Mouse (Mus musculus): ENCODE data around the gene Ifitm1.
"Not testable (repeated sequence)": the region's sequence is repeated elsewhere in the genome, so short reads cannot be mapped to it uniquely, and the experiment has no call there.

Gene Ifitm1

GRCm38 (mm10) chr7:140974940-140975339, 7.9 kb downstream of the Ifitm1 start:
- no peak for DNase-seq (ENCODE audit: low read depth, low spot score)

GRCm38 (mm10) chr7:140975465-140975864, 8.4 kb downstream of the Ifitm1 start:
- no peak for DNase-seq (ENCODE audit: low read depth, low spot score)

- not testable (repeated sequence) for DNase-seq (ENCODE audit: low read depth, low spot score)
These were observed 9.7 kb downstream of the Ifitm1 start for GRCm38 (mm10) chr7:140976720-140977119.

GRCm38 (mm10) chr7:140981704-140982103, 14.7 kb downstream of the Ifitm1 start:
- no peak for DNase-seq (ENCODE audit: low read depth, low spot score)

- no peak for DNase-seq (ENCODE audit: low read depth, low spot score)
These were observed 15.9 kb downstream of the Ifitm1 start for GRCm38 (mm10) chr7:140982971-140983370.

- no peak for DNase-seq (ENCODE audit: low read depth, low spot score)
These were observed 20.4 kb downstream of the Ifitm1 start for GRCm38 (mm10) chr7:140987182-140988138.

- DNase-seq (ENCODE audit: low read depth, low spot score) = no peak
These were observed 22.0 kb downstream of the Ifitm1 start for GRCm38 (mm10) chr7:140989022-140989421.

GRCm38 (mm10) chr7:140990185-140990584, 23.2 kb downstream of the Ifitm1 start:
- no peak for DNase-seq (ENCODE audit: low read depth, low spot score)

- DNase-seq (ENCODE audit: low read depth, low spot score) = no peak
These were observed 23.6 kb downstream of the Ifitm1 start for GRCm38 (mm10) chr7:140990622-140991021.

GRCm38 (mm10) chr7:140991117-140991689, 24.2 kb downstream of the Ifitm1 start:
- no peak for DNase-seq (ENCODE audit: low read depth, low spot score)

- no peak for DNase-seq (ENCODE audit: low read depth, low spot score)
These were observed 30.8 kb downstream of the Ifitm1 start for GRCm38 (mm10) chr7:140997817-140998216.

GRCm38 (mm10) chr7:140998853-140999700, 32.1 kb downstream of the Ifitm1 start:
- DNase-seq (ENCODE audit: low read depth, low spot score) = no peak

GRCm38 (mm10) chr7:141000881-141001708, 34.1 kb downstream of the Ifitm1 start:
- DNase-seq (ENCODE audit: low read depth, low spot score) = no peak

- DNase-seq (ENCODE audit: low read depth, low spot score) = no peak
These were observed 36.4 kb downstream of the Ifitm1 start for GRCm38 (mm10) chr7:141003248-141004010.

- DNase-seq (ENCODE audit: low read depth, low spot score) = no peak
These were observed 39.4 kb downstream of the Ifitm1 start for GRCm38 (mm10) chr7:141006446-141006845.

- DNase-seq (ENCODE audit: low read depth, low spot score) = no peak
These were observed 39.9 kb downstream of the Ifitm1 start for GRCm38 (mm10) chr7:141006914-141007313.

- DNase-seq (ENCODE audit: low read depth, low spot score) = peak; percentile 29
These were observed 41.3 kb downstream of the Ifitm1 start for GRCm38 (mm10) chr7:141008312-141008761.

- peak; percentile 86 for DNase-seq (ENCODE audit: low read depth, low spot score)
These were observed 42.1 kb downstream of the Ifitm1 start for GRCm38 (mm10) chr7:141008938-141009660.

GRCm38 (mm10) chr7:141009665-141010064, 42.6 kb downstream of the Ifitm1 start:
- no peak for DNase-seq (ENCODE audit: low read depth, low spot score)

Measured in skeletal muscle tissue, adult 2 months (tissue).